Mouse (Mus musculus): ENCODE measurements around the gene Prn. TPM values are rescaled to one million over a fixed set of nuclear protein-coding genes. Genes with fewer than 3 reads are reported as not detected.

The Prn gene
- under 1 TPM in 1 of 4 experiments, not detected in 3; 0.11 TPM for total RNA-seq (2022)

- DNase-seq (ENCODE audit: low spot score in 2 of 2) = peak; percentile 86 to 89
Measured at GRCm38 (mm10) chr2:131909683-131910572, at the start of gene Prn, which contains the start of gene Prnp. Prn (plus strand) TSS chr2:131909957. Prnp (plus strand) TSS chr2:131909928.

- DNase-seq (ENCODE audit: low spot score in 2 of 2) = no peak
Measured at GRCm38 (mm10) chr2:131862617-131863275, 47.0 kb upstream of the Prn start.

- DNase-seq (ENCODE audit: low spot score in 2 of 2) = no peak
Measured at GRCm38 (mm10) chr2:131863472-131863871, 46.3 kb upstream of the Prn start.

GRCm38 (mm10) chr2:131864262-131864796 lies 45.4 kb upstream of the Prn start:
- no peak for DNase-seq (ENCODE audit: low spot score in 2 of 2)

GRCm38 (mm10) chr2:131866676-131867075 lies 43.1 kb upstream of the Prn start:
- DNase-seq (ENCODE audit: low spot score in 2 of 2) = no peak

GRCm38 (mm10) chr2:131868983-131869382 lies 40.8 kb upstream of the Prn start:
- no peak for DNase-seq (ENCODE audit: low spot score in 2 of 2)

- DNase-seq (ENCODE audit: low spot score in 2 of 2) = no peak
Measured at GRCm38 (mm10) chr2:131873376-131873775, 36.4 kb upstream of the Prn start.

GRCm38 (mm10) chr2:131876551-131877265 lies 33.0 kb upstream of the Prn start:
- DNase-seq (ENCODE audit: low spot score in 2 of 2) = no peak

- no peak for DNase-seq (ENCODE audit: low spot score in 2 of 2)
Measured at GRCm38 (mm10) chr2:131881766-131882165, 28.0 kb upstream of the Prn start.

- peak; percentile 70 to 73 for DNase-seq (ENCODE audit: low spot score in 2 of 2)
Measured at GRCm38 (mm10) chr2:131883136-131883535, 26.6 kb upstream of the Prn start.

GRCm38 (mm10) chr2:131886503-131887160 lies 23.1 kb upstream of the Prn start:
- DNase-seq (ENCODE audit: low spot score in 2 of 2) = no peak

GRCm38 (mm10) chr2:131888233-131888632 lies 21.5 kb upstream of the Prn start:
- DNase-seq (ENCODE audit: low spot score in 2 of 2) = no peak

GRCm38 (mm10) chr2:131892534-131892933 lies 17.2 kb upstream of the Prn start:
- no peak for DNase-seq (ENCODE audit: low spot score in 2 of 2)

- no peak for DNase-seq (ENCODE audit: low spot score in 2 of 2)
Measured at GRCm38 (mm10) chr2:131895106-131895505, 14.7 kb upstream of the Prn start.

GRCm38 (mm10) chr2:131896011-131896410 lies 13.7 kb upstream of the Prn start:
- DNase-seq (ENCODE audit: low spot score in 2 of 2) = no peak

GRCm38 (mm10) chr2:131897336-131898109 lies 12.2 kb upstream of the Prn start:
- no peak for DNase-seq (ENCODE audit: low spot score in 2 of 2)

GRCm38 (mm10) chr2:131902423-131902822 lies 7.3 kb upstream of the Prn start:
- DNase-seq (ENCODE audit: low spot score in 2 of 2) = no peak

- no peak for DNase-seq (ENCODE audit: low spot score in 2 of 2)
Measured at GRCm38 (mm10) chr2:131902867-131903266, 6.9 kb upstream of the Prn start.

GRCm38 (mm10) chr2:131905025-131905424 lies 4.7 kb upstream of the Prn start:
- no peak for DNase-seq (ENCODE audit: low spot score in 2 of 2)

GRCm38 (mm10) chr2:131905776-131906175 lies 4.0 kb upstream of the Prn start:
- no peak for DNase-seq (ENCODE audit: low spot score in 2 of 2)
